Mouse (Mus musculus) c-Kit-positive CD71-negative TER-119-negative erythroid progenitor cells, embryonic 14.5 days (primary cell): ENCODE measurements around the gene Col27a1.

Experiments used
- DNase-seq: peaks from one replicate; pipeline ENCODE4 v3.0.0-alpha.2; 2013; ENCODE audit warnings: low read depth

Col27a1 gene

GRCm38 (mm10) chr4:63374331-63374730 lies 160.5 kb downstream of the Col27a1 start:
- no peak for DNase-seq

GRCm38 (mm10) chr4:63375367-63375766 lies 161.6 kb downstream of the Col27a1 start:
- no peak for DNase-seq

- no peak for DNase-seq
Observed at GRCm38 (mm10) chr4:63377483-63377882, 163.7 kb downstream of the Col27a1 start.

GRCm38 (mm10) chr4:63382676-63383369 lies 169.0 kb downstream of the Col27a1 start:
- no peak for DNase-seq

GRCm38 (mm10) chr4:63383474-63383873 lies 169.7 kb downstream of the Col27a1 start:
- no peak for DNase-seq

GRCm38 (mm10) chr4:63384262-63384661 lies 170.5 kb downstream of the Col27a1 start:
- DNase-seq, result no peak
